15 mouse cellular contexts compared by ENCODE assay signal in the genomic region with DNA sequence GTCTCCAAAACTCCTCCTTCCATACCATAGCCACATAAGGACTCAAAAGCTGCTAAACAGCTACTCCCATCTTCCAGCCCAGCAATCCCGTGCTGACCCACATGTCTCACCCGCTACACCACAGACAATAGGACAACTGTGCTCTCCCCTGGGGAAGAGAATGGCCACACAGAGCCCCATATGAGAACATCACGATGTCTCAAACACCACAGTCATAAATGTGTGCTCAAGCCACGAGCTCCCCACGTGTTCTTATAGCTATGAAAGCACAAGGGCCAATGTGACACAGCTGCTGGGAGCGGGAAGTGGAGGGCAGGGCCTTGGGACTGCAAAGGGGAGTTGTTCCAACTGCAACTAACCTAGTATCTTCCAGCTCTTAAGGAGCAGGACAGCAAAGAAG. TPM values are rescaled to one million over a fixed set of nuclear protein-coding genes. Genes with fewer than 3 reads are reported as not detected.
DNase-seq lines count a peak whose midpoint lies in the region; ATAC-seq lines count a peak whose summit lies in the region.
"Had no signal": no experiment of that assay in that cellular context is flagged by ENCODE, and none has a peak within 500 bp of the region (broad histone marks: within the 10 kb centered on the region; RNA-seq: fewer than 3 reads in every experiment).

No protein-coding gene starts in this region.

- 58% methylated on average over 6 of the region's 6 CpGs for WGBS in intestine, embryonic 15.5 days

- ATAC-seq in intestine, embryonic 15.5 days = peak; percentile 49
- ATAC-seq: Patski had no signal

- H3K9ac ChIP-seq in intestine, embryonic 15.5 days = no peak overlapping the region
- H3K9ac ChIP-seq: embryonic facial prominence, embryonic 15.5 days; heart, embryonic 13.5 days had no signal

- H3K9me3 ChIP-seq in intestine, embryonic 15.5 days = no peaks in the 10 kb centered on the region
- H3K9me3 ChIP-seq: embryonic facial prominence, embryonic 15.5 days; heart, embryonic 13.5 days had no signal

- no peak overlapping the region for H3K4me3 ChIP-seq in intestine, embryonic 15.5 days (replicated peaks)
- H3K4me3 ChIP-seq: embryonic facial prominence, embryonic 15.5 days; heart, embryonic 13.5 days had no signal

- peaks cover 30% of the 10 kb centered on the region for H3K4me1 ChIP-seq in intestine, embryonic 15.5 days (replicated peaks)

- H3K4me2 ChIP-seq in intestine, embryonic 15.5 days (replicated peaks) = no peak overlapping the region
- H3K4me2 ChIP-seq: embryonic facial prominence, embryonic 15.5 days; heart, embryonic 13.5 days had no signal

- peak; percentile 33 for DNase-seq in gastrocnemius, postnatal 14 days
- no peak for DNase-seq in gastrocnemius, postnatal 4 days (ENCODE audit: low spot score in 2 of 2)
- DNase-seq in layer of hippocampus, adult 8-10 months (ENCODE audit: low spot score in 2 of 2) = peak; percentile 51 to 74
- no peak for DNase-seq in layer of hippocampus, postnatal 36 days
- DNase-seq in Muller cell, postnatal 12 days (ENCODE audit: inconsistent ontology term) = peak; percentile 42
- no peak for DNase-seq in embryo, embryonic 10 days (ENCODE audit: low spot score)
- no peak for DNase-seq in cerebellum, postnatal 36 days
- DNase-seq: adrenal gland, postnatal 25 days; cerebellum, postnatal 10 days; kidney, adult 18-20 months; thymus, adult 2 months had no signal

- no peaks in the 10 kb centered on the region for H3K36me3 ChIP-seq in intestine, embryonic 15.5 days
- H3K36me3 ChIP-seq: embryonic facial prominence, embryonic 15.5 days; heart, embryonic 13.5 days had no signal

- H3K27ac ChIP-seq in intestine, embryonic 15.5 days = 0 out of 2 replicates have a peak overlapping the region, but pooled peaks have one; percentile 17
- H3K27ac ChIP-seq: embryonic facial prominence, embryonic 15.5 days; heart, embryonic 13.5 days had no signal

- H3K27me3 ChIP-seq in intestine, embryonic 15.5 days (replicated peaks) = no peaks in the 10 kb centered on the region
- H3K27me3 ChIP-seq: embryonic facial prominence, embryonic 15.5 days; heart, embryonic 13.5 days; Patski had no signal

- intact Hi-C loops in gastrocnemius, postnatal 14 days (cut with DNase I; ENCODE audit: low total_unique reads) = no loop called here

RNA-seq across cellular contexts. Expression of gene Fam53b, which starts 20.2 kb away (rescaled TPM):
- 10 to 100 TPM; 19.5 to 24.1 TPM for total RNA-seq in gastrocnemius, postnatal 14 days (2021)
- total RNA-seq in gastrocnemius, postnatal 4 days (2021) = 10 to 100 TPM; 44.6 to 48.9 TPM
- 10 to 100 TPM; 48.8 to 61.1 (median 54.6) TPM for total RNA-seq in layer of hippocampus, adult 8-10 months (2022)
- total RNA-seq in layer of hippocampus, postnatal 36 days (2021) = 10 to 100 TPM; 46.4 to 53.3 TPM
- polyA plus RNA-seq in intestine, embryonic 15.5 days (2015; fragmentation: Nextera tagmentation; extraction: Ambion mirVana) = 17.9 and 19.1 TPM in 2 replicates

RNA-seq across cellular contexts. Expression of gene Eef1akmt2, which starts 59.0 kb away (rescaled TPM):
- 1 to 10 TPM; 7.5 to 7.8 TPM for total RNA-seq in gastrocnemius, postnatal 14 days (2021)
- total RNA-seq in gastrocnemius, postnatal 4 days (2021) = 10 to 100 TPM; 15.7 to 21.1 TPM
- total RNA-seq in layer of hippocampus, adult 8-10 months (2022) = 10 to 100 TPM; 29.3 to 36.5 (median 35.4) TPM
- total RNA-seq in layer of hippocampus, postnatal 36 days (2021) = 10 to 100 TPM; 31.6 to 36.7 TPM
- 60.7 and 64.4 TPM in 2 replicates for polyA plus RNA-seq in intestine, embryonic 15.5 days (2015; fragmentation: Nextera tagmentation; extraction: Ambion mirVana)

Comparison
In these comparisons a context has a peak if more than half of its experiments do, and no peak if none do; other contexts are left out.
1. DNase-seq: peak in gastrocnemius, postnatal 14 days (single experiment), layer of hippocampus, adult 8-10 months (2 of 2) and Muller cell, postnatal 12 days (single experiment); none in gastrocnemius, postnatal 4 days (0 of 2), layer of hippocampus, postnatal 36 days (0 of 2), embryo, embryonic 10 days (single experiment) and cerebellum, postnatal 36 days (0 of 2).